Mouse (Mus musculus) ES-Bruce4 (cell line): ENCODE results near the gene Setd1b.

Experiments used
- CTCF ChIP-seq: IDR thresholded peaks from one replicate; pipeline ENCODE4 v1.8.1; 2011; ENCODE audit warnings: low read depth, low read length
- EP300 ChIP-seq: IDR thresholded peaks from 2 replicates; pipeline ENCODE4 v1.6.1; 2011; ENCODE audit warnings: low read depth, low read length; ENCODE audit not compliant: insufficient read depth

DNA sequence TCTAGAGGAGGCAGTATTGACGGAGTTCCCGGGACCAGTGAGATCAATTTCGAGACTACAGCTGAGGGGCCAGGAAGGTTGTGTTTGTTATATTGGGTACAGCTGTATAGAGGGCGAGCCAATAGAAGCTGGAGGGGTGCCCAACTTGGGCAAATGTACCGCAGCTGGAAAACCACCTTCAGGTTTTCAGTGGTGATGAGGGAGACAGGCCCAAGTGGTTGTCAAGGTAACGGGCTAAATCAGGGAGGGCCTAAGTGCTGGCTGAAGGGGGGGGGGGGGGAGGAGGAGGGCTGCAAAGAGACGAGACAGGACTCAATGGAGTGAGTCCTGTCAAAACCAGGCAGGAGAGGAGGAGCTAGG, 8.2 kb upstream of the Setd1b start:
- TF ChIP-seq CTCF (no peak), EP300 (no peak)
